Mouse (Mus musculus) liver (tissue): Measurements from ENCODE around the gene Col18a1.

ENCODE experiments used
- DNase-seq: peaks from one replicate; pipeline ENCODE4 v3.0.0-alpha.2; 2020; ENCODE audit warnings: mixed read lengths

Gene Col18a1

DNA sequence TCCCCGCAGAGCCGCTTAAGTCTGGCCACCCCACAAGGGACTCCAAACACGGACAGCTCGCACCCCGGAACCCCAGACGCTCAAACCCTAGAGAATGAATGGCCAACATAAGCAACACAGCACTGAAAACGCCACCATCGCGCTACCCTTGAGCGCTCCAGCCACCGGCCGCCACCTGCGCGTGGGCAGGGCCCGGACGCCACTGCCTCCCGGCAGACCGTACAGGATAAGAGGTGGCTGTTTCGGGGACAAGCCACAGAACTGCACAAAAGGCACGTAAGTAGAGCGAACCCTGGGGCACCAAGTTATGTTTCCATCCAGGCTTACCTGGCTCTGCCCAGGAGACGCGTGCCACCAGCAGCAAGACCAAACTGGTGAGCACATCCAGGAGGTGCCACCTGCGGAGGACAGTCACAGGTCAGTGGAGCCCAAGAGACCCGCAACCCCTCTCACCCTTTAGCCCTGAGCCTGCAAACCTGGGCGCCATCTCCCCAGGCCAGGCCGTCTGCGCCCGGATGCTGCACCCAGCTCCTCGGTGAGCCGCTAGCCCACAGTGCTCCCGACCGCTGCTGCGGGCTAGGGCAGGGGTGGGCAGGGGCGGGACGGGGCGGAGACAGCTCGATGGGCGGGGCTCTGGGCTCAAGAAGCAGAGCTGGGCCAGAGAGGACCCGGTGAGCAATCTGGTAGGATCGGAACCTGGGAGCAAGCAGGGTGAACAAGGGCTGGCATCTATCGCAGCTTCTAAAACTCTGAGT is at the start of gene Col18a1:
TSS of gene Col18a1 (minus strand) at position 586 of the 755 bp plus-strand sequence.
- peak; percentile 78 for DNase-seq

GRCm38 (mm10) chr10:77215641-77216040 is 49.3 kb upstream of the Col18a1 start:
- DNase-seq, result peak; percentile 51

GRCm38 (mm10) chr10:77214586-77214985 is 48.2 kb upstream of the Col18a1 start:
- no peak for DNase-seq

DNA sequence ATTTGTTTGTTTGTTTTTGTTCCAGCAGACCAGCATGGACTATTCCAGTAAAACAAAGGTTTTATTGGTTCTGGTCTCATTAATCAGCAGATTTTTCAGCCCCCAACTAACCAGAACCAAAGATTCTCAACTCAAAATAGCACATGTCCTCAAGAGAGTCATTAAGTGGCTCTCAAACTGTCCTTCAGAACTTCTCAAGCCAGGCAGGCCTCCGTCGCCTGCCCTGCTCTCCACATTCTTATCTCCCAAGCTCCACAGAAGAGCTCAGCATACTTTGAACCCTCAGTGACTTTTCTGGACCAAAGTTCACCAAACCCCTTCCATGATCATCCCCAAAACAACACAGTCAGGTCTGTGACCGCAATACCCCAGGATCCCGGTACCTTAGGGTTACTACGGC is 47.1 kb upstream of the Col18a1 start:
- no peak for DNase-seq

DNA sequence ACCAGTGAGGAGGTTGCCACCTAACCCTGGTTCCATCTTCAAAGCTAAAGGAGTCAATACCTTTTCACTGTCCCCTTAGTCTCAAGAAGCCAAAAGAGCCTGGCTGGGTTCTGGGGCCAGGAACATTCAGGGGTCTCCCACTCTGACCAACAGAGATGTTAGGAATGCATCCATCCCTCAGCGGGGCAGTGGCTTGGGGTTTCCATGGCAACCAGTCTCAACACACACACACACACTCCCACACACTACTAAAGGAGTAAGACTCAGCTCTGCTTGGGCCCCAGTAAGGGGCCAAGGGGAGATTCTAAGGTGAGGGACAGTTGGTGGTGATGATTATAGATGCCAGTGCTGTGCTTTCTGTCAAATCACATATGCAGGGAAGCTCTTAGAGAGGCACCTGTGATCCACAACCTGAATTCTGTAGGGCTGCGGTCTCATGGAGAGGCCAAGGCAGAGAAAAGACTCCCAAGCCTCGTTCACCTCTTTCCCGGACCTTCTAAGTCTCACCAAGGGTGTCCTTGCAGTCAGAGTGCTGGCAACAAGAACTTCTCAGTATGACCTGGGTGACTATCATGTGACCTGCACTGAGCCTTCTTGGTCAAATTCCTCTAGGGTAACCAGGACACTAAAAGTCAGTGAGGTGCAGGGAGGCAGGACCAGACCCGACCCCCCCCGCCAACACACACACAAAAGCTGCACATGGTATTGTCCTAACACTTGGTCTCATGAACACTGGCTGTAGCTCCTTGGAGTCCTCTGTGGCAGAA is 46.2 kb upstream of the Col18a1 start:
- no peak for DNase-seq

GRCm38 (mm10) chr10:77211116-77211570 is 44.8 kb upstream of the Col18a1 start:
- peak; percentile 87 for DNase-seq

DNA sequence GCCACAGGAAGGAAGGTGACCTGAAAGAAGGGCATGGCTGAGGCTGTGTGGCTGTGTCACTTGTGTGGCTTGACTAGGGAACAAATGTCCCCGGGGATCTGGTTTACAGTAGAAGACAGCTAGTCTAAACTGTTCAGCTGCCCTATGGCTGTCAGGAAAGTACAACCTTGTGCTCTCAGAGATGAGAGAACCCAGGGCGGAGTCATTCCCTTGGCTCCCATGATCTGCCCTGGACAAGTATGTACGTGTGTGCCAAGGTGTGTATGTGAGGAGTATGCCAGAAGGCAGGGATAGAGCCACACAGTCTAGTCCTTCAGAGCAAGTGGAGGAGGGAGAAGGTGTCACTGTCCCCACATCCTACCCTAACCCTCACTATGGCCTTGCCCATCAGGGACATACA is 44.3 kb upstream of the Col18a1 start:
- DNase-seq, result peak; percentile 55

DNA sequence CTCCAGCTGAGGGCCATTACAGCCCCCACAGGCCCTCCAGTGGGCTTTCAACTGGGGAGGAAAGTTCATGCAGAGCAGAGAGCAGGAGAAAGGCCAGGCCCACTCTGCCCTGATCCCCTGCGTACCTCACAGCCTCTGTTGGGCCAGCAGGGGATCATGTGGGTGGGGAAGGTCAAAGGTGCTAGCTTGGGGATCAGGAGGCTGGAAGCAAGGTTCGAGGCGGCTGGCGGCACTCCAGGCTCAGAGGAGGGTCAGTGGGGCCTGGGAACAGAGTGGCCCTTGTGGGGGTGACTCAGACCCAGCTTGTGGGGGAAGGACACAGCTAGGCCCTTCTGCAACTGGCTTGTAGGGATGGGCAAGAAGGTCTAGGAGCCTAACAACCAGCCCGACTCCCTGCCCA is 42.9 kb upstream of the Col18a1 start:
- DNase-seq, result no peak

DNA sequence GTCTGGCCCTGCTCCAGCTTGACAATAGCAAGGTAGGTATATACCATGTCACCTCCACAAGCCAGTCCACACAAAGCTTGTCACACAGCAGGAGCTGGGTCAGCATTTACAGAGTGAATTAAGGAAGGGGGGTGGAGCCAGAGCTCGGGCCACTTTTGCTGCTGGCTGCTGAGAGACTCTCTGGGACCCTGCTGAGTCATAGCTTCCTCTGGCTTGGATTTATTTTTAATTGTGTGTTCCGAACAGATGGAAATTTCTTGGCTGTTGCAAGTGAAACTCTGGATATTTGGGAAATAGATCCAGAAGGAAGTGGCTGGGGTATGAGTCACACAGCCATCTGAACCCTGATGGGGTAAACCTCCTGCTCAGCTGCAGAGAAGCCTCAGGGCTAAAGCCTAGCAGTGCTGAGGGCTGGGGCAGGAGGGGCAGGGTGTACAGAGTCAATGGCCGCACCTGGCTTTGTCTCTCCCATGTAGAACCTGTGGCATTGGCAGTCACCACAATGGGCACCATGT is 40.3 kb upstream of the Col18a1 start:
- DNase-seq, result no peak

DNA sequence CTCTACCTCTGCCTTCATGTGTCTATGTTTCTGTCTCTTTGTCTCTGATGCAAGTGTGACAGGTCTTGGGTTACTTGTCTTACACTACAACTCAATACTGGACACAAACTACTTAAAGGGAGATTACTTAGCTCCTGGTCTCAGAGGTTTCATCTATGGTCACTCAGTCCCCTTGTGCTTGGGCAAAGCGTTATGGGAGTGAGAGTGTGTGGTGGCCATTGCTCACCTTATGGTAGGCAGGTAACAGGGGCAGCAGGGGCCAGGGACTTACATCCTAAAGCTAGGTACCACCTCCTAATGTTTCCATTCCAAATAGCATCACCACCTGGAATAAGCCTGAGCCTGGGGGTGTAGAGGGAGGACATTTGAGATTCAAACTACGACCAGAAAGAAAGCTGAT is 39.8 kb upstream of the Col18a1 start:
- no peak for DNase-seq

DNA sequence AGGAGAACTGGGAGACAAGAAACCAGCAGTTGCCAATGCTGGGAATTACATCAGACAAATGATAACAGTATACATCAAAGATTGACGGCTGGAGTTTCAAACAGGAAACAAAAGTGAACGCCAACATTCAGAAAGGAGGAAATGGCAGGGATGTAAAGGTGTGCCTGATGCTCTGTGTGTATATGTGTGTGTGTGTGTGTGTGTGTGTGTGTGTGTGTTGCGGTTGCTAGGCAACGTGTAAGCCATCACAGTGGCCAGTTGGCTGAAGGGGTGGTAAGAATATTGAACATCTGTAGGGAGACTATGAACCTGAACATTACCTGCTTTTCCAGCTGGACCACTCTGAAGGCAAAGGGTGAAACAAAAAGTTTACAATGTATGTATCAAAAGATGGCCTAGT is 37.6 kb upstream of the Col18a1 start:
- DNase-seq, result no peak

DNA sequence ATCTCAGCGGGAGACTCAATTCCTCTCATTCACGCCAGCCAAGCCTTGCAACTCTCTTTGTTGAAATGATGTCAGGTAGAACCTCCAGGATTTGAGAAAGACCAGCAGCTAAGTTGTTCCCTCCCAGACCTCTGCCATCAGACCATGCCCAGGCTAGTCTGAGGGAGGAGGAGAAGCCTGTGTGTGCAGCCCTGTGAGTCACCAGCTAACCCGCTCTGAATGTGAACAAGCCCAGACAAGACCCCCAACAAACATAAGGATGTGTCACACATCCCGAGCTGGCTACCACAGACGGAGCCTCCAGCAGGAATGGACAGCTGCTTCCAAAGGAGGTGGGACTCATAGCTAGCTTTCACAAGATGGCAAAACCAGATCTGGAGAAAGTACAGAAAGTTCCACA is 35.6 kb upstream of the Col18a1 start:
- DNase-seq, result no peak

GRCm38 (mm10) chr10:77200295-77200694 is 33.9 kb upstream of the Col18a1 start:
- DNase-seq, result no peak

DNA sequence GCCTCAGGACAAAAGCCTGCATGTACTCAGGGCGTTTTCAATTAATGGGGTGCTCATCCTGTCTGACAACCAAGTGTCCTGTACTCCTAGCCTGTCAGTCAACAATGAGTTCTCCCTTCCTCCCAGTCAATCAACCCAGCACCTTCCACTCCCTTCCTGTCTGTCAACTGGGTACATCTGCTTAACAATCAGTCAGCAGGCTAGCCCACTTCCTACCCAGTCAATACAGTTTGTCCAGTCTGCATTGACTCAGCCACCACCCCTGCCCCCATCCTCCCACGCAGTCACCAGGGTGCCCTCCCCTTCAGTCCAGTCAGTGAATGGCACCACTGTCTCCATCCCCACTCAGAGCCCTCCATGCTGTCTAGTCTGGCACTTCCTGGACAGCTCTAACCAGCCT is 32.9 kb upstream of the Col18a1 start:
- no peak for DNase-seq

DNA sequence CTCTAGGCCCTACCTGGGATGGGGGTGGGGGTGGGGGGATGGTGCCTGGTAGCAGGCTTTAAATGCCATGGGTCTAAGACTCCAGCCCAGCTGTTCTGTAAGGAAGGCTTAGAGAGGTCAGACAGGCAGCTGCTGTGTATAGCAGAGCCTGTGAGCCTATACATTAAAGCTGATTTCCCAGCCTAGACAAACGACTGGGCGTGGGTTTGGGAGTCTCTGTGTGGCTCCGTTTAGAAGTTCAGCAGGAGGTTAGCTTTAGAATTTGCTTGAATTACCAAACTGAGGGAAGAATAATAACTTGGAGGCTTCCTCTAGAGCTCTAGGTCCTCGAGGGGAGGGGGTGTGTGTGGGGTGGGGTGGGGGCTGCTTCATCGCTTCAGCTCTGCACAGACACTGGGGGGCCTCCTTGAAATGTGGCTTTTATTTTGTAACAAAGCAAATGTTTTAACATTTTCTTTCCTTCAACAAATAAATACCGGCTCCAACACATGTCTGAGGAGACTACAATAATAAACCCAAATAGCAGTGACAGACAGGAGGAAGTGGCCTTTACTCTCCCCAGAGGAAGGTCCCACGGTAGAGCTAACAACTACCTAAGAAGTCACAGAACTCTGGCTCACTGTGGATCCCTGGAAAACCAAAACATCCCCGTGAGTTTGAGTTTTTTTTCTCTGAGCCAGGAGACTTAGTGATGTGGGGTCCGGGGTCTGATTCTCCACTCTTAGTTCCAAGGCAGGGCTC is 31.3 kb upstream of the Col18a1 start:
- DNase-seq, result no peak

GRCm38 (mm10) chr10:77196676-77197075 is 30.3 kb upstream of the Col18a1 start:
- no peak for DNase-seq

DNA sequence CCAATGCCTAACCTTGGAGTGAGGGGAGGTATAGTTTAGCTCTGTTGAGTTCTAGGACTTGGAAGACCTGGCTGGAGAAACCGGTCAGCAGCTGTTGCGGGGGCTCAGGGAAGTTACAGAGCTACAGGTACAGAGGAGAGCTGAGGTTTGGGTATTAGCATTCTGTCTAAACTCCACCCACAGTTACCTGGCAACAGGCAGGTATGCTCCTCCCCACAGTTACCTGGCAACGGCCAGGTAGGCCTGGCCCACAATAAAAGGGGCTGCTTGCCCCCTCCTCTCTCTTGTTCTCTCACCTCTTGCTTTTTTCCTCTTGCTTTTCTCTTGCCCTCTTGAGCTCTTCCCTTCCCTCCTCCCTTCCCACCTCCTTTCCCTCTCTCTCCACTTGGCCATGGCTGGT is 29.8 kb upstream of the Col18a1 start:
- DNase-seq, result no peak

DNA sequence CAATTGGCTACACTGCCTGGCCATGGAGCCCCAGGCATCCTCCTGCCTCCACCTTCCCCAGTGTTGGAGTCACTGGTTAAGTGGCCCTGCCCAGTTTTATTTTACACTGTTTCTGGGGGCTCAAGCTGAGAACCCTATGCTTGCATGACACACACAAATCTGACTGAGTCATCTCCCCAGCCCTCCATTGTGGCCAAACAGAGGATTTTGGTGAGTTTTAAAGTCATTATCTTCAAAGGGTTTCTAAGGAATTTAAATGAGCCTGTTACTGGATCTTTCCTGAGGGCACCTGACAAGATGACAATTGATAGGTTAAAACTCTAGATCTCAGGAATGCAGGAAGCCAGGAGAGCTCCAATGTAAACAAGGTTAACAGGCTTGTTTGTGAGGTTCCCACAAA is 27.1 kb upstream of the Col18a1 start:
- no peak for DNase-seq

DNA sequence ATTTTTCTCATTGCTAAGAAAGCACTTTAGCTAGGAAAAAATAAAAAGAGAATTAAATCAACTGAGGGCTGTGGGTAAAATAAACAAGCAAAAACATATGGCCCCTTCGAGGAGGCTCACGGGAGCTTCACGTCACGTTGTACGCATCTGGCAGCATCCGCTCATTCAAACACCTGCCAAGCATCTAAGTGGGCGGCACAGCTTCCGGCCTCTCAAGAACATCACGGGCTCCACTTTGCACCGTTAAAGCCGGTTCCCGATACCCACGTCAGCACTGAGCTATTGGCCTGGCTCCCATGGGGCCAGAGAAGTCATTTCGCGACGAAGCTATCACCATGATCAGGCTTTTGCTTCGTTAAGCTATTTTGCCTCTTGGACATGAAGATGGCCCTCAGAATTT is 26.4 kb upstream of the Col18a1 start:
- no peak for DNase-seq

GRCm38 (mm10) chr10:77190967-77191915 is 24.9 kb upstream of the Col18a1 start:
- peak; percentile 47 for DNase-seq

- DNase-seq, result no peak
These were observed 21.1 kb upstream of the Col18a1 start for GRCm38 (mm10) chr10:77187427-77187826.

DNA sequence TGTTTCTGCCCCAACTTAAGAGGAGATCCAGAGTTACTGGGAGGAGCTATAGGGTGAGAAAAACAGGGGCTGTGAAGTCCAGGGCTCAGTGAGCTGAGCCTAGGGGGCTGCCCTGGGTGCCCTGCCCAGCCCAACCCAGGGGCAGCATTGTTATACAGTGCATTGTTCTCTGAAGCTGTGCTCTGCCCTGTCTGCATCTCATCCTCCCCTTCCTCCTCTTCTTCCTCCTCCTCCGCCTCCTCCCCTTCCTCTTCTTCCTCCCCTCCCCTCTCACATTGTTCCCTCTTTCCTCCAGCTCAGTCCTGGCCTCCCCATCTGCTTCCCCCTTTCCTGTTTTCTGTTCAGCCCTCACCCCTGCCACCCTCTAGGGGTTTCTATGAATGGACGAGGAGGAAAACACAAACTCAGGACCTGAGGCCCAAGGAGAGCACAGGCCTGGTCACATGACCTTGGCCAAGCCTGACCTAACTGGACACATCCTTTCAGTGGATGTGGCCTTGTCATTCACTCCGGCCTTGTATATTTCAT is 16.5 kb upstream of the Col18a1 start:
- DNase-seq, result no peak
